Mouse (Mus musculus): ENCODE results near the gene Gm20388. TPM values are rescaled to one million over a fixed set of nuclear protein-coding genes. Genes with fewer than 3 reads are reported as not detected.
A peak's percentile ranks its signal among the peaks of the same experiment; 100 is the strongest.

The Gm20388 gene
- polyA plus RNA-seq, 1 experiment from 2014 or later = not detected

DNA sequence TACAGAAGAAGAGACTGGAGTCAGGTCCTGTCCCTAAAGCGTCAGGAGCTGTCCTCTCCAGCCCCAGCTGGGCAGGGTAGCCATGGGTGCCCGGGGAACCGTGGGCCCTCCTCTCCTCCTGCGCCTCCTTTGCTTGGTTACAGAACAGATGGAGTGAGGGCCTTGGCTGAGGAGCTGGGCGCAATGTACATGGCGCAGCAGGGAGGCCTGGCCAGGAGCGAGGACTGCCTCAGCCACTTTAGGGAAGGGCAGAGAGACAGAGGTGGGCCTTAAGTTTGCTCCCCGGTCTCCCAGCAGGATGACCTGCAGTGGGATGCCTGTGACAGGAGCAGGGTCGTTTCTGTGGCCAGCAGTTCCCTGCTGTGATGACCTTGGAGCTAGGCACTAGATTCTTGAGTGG is 381.0 kb downstream of the Gm20388 start:
- ATAC-seq (ENCODE audit: low read depth) = no peak
- no peaks in the 10 kb centered on the region for H3K36me3 ChIP-seq (ENCODE audit: control insufficient read depth, insufficient read depth, low read length)
- H3K4me1 ChIP-seq (replicated peaks; ENCODE audit: control insufficient read depth, insufficient read depth, low read length) = peaks cover 58% of the 10 kb centered on the region
- no peaks in the 10 kb centered on the region for H3K9me3 ChIP-seq (ENCODE audit: control insufficient read depth, low read length)
- no peak overlapping the region for H3K4me3 ChIP-seq (ENCODE audit: low read length)
- H3K9ac ChIP-seq (ENCODE audit: low read length) = no peak overlapping the region
- WGBS = 77% methylated on average over 9 of the region's 9 CpGs
- no peak overlapping the region for H3K4me2 ChIP-seq (ENCODE audit: low read depth, low read length)
- no peaks in the 10 kb centered on the region for H3K27me3 ChIP-seq (ENCODE audit: control insufficient read depth, insufficient read depth, low read depth, low read length)
- H3K27ac ChIP-seq (ENCODE audit: low read length) = no peak overlapping the region

DNA sequence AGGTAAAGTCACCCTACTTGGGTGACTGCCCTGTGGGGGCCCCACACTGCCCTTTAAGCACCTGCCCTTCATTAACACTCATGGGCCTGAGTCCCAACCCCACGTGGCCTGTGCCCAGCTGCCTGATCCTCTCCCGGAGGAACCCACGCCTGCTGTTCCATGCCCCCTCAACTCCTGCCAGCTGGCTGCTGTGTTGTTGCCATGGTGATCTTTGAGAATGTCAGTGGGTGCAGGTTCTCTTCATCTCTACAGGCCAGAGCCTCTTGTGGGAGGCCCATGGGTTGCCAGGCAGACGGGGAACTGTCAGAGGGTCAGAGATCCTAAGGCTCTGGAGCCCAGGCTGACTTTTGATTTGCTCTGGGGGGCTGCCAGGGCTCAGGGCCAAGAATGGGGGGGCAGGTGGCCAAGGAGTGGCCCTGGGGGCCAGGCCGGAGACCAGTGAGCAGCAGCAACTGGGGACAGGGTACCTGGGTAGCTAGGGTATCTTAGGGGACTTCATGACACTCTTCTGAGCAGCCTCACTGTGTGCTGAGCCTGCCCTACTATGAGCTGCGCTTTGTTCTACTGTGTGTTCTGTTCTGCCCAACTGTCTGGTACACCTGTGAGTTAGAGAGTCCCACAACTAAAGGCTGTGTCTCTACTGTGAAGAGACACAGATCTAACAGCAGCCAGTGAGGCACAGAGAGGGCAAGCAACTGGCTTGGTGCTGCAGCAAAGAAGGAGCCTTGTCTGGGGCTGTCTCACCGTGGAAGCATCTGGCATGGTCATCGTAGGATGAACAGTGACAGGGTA is 381.9 kb downstream of the Gm20388 start:
- H3K4me2 ChIP-seq (ENCODE audit: low read depth, low read length) = no peak overlapping the region
- peaks cover 63% of the 10 kb centered on the region for H3K4me1 ChIP-seq (replicated peaks; ENCODE audit: control insufficient read depth, insufficient read depth, low read length)
- no peak overlapping the region for H3K4me3 ChIP-seq (ENCODE audit: low read length)
- peak; percentile 21; the same call in 1 of the 2 replicates for ATAC-seq (ENCODE audit: low read depth)
- no peaks in the 10 kb centered on the region for H3K27me3 ChIP-seq (ENCODE audit: control insufficient read depth, insufficient read depth, low read depth, low read length)
- H3K9ac ChIP-seq (ENCODE audit: low read length) = no peak overlapping the region; the same call in 1 of the 2 replicates
- no peaks in the 10 kb centered on the region for H3K9me3 ChIP-seq (ENCODE audit: control insufficient read depth, low read length)
- 54% methylated on average over 8 of the region's 8 CpGs for WGBS
- H3K36me3 ChIP-seq (ENCODE audit: control insufficient read depth, insufficient read depth, low read length) = no peaks in the 10 kb centered on the region
- no peak overlapping the region for H3K27ac ChIP-seq (ENCODE audit: low read length)

DNA sequence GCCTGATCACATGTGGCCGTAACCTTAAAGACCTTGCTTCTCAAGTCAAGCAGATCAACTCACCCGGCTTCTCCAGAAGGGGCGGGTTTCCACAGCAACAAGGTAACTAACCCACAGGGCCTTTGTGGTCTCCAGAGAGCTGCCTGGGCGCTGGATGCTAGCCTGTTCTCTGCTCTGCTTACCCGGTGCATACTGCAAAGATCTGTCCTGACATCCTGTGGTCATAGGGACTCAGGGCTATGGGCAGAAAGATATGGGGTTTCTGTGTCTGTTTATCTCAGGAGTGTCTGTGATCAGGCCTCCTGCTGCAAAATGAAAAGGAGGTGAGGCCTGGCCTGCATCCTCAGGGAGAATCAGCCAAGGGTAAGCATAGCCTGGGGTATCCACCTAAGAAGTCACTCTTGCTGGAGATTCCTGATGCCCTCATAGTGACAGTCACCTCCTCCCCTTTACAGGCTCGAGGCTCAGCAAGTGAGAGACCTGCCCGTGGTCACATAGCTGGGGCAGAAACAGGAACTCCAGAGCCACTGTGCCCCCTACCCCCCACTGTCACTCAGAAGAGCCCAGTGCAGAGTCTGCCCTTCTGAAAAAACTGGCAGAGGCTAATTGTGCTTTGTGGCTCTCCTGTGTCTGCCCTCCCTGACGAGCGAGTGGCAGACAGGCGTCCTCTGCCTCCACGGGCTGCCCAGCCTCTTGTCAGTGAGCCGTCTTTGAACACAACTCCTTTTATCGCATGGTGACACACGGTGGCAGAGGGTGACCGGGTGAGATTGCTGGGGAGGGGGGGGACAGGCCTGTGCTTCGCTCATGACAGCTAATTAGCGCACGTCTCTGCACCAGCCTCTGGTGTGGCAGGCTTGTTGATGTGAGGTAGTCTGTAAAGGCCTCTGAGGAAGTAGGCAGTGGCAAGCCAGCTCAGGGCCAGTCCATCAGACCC is 383.0 kb downstream of the Gm20388 start:
- peak overlapping the region; percentile 19 for H3K9ac ChIP-seq (ENCODE audit: low read length)
- no peak overlapping the region for H3K27ac ChIP-seq (ENCODE audit: low read length)
- no peaks in the 10 kb centered on the region for H3K9me3 ChIP-seq (ENCODE audit: control insufficient read depth, low read length)
- WGBS = 56% methylated on average over 18 of the region's 18 CpGs
- no peak for ATAC-seq (ENCODE audit: low read depth)
- H3K4me2 ChIP-seq (ENCODE audit: low read depth, low read length) = no peak overlapping the region
- H3K36me3 ChIP-seq (ENCODE audit: control insufficient read depth, insufficient read depth, low read length) = no peaks in the 10 kb centered on the region
- H3K4me3 ChIP-seq (ENCODE audit: low read length) = no peak overlapping the region
- H3K4me1 ChIP-seq (replicated peaks; ENCODE audit: control insufficient read depth, insufficient read depth, low read length) = peaks cover 67% of the 10 kb centered on the region
- no peaks in the 10 kb centered on the region for H3K27me3 ChIP-seq (ENCODE audit: control insufficient read depth, insufficient read depth, low read depth, low read length)

DNA sequence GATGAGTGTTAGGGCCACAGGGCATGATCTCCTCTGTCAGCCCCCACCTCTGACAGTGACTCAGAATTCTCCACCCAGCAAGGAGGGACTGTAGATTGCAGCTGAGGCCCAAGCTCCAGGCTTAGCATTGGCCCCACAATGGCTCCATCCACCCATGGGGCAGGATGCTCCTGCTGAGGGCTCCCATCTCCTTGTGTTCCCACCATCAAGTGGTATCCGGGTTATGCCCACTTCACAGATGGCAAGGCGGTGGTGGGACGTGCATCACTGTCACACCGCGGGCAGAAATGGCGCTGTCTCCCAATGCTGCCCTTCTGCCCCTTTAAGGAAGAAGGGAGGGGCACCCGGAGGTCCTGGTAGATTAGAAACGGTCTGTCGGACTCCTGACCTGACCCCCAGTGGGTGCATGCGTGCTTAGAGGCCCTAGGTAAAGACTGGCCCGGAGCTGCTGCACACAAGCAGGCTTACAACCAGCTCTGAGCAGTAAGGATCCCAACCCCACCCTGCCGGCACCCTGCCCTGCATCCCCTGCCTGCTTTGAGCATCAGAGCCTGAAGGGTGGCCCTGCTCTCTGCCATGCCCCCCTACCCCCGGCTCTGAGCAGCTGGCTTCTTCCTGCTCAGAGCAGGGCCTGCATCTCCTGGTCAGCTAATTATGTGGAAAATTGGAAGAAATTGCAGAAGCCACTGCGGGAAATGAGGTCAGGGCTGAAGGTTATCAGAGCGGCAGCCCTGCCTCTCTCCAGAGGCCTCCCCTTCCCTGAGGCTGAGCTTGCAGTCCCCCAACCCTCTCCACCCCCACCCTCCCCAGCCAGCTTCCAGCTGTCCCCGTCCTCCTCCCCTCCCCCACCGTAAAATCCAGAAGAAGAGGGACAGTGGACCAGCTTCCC is 384.6 kb downstream of the Gm20388 start:
- H3K27me3 ChIP-seq (ENCODE audit: control insufficient read depth, insufficient read depth, low read depth, low read length) = no peaks in the 10 kb centered on the region
- no peak overlapping the region for H3K27ac ChIP-seq (ENCODE audit: low read length)
- ATAC-seq (ENCODE audit: low read depth) = peak; percentile 18; the same call in 1 of the 2 replicates
- no peak overlapping the region for H3K4me2 ChIP-seq (ENCODE audit: low read depth, low read length)
- H3K4me3 ChIP-seq (ENCODE audit: low read length) = no peak overlapping the region
- H3K36me3 ChIP-seq (ENCODE audit: control insufficient read depth, insufficient read depth, low read length) = no peaks in the 10 kb centered on the region
- peaks cover 57% of the 10 kb centered on the region for H3K4me1 ChIP-seq (replicated peaks; ENCODE audit: control insufficient read depth, insufficient read depth, low read length)
- 37% methylated on average over 15 of the region's 17 CpGs for WGBS
- peak overlapping the region; percentile 15 for H3K9ac ChIP-seq (ENCODE audit: low read length)
- H3K9me3 ChIP-seq (ENCODE audit: control insufficient read depth, low read length) = no peaks in the 10 kb centered on the region

DNA sequence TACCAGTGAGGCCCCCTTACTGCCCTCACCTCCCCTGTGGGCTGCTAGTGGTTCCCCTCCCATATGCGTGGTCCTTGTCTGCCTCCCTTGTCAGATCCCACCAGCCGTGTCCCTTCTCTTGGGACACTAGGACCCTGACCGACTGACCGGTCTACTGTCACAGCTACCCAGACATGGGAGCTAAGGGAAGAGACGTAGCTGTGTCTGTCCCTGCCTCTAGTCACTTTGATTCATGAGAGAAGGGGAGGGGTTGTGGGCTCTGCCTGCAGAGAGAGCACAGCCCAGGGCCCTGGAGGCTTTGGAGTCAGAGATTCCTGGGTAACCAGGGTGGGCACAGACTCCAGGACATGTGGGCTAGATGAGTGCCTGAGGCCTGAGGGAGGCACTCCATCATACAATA is 386.4 kb downstream of the Gm20388 start:
- Histone ChIP-seq H3K4me2 (ENCODE audit: low read depth, low read length) (no peak overlapping the region), H3K4me3 (ENCODE audit: low read length) (no peak overlapping the region), H3K4me1 (replicated peaks; ENCODE audit: control insufficient read depth, insufficient read depth, low read length) (peaks cover 56% of the 10 kb centered on the region), H3K27ac (ENCODE audit: low read length) (no peak overlapping the region), H3K9ac (ENCODE audit: low read length) (0 out of 2 replicates have a peak overlapping the region, but pooled peaks have one; percentile 13), H3K36me3 (ENCODE audit: control insufficient read depth, insufficient read depth, low read length) (no peaks in the 10 kb centered on the region), H3K27me3 (ENCODE audit: control insufficient read depth, insufficient read depth, low read depth, low read length) (no peaks in the 10 kb centered on the region), H3K9me3 (ENCODE audit: control insufficient read depth, low read length) (no peaks in the 10 kb centered on the region)
- ATAC-seq (ENCODE audit: low read depth) = no peak
- WGBS = 48% methylated on average over 5 of the region's 5 CpGs

DNA sequence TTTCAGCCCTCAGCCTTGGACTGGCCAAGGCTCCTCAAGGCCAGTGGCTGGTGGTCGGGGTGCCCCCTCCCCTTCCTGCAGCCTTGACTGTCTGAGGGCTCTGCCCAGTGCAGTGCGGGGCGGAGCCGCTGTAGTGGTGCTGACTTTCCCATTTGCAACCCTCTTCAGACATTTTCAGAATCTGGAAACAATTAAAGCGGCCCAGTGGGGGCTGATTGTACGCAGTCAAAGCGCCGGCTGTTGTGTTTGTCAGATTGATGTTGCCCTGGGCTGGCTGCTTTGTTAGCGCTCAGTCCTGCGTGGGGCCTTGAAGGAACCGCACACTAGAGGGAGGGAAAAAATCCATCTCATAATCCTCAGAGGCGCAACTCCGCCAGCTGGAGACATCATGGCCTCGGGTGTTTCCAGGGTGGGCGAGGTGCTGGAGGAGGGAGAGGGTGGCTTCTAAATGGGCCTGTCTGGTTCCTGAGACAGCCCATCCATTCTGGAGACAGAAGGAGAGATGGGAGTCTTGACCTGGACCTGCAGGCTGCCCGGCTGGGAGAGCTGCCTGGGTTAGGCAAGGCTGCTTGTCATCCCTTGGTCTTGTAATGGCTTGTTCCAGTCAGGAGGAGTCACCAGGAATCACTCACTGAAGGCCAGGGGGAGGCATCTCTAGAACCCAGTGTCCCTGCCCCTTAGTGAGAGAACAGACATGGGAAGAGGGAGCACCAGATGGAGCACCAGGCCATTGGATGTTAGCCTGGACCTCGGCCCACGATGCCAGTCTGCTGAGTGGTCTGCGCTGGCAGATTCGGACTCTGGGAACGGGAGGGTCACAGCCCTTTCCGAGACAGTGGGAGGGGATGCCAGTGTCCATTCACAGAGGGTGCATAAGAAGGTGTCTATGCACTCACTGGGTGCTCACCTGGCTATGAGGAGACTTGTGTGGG is 388.2 kb downstream of the Gm20388 start:
- Histone ChIP-seq H3K4me2 (ENCODE audit: low read depth, low read length) (no peak overlapping the region), H3K27ac (ENCODE audit: low read length) (peak overlapping the region; percentile 27; the same call in 1 of the 2 replicates), H3K4me1 (replicated peaks; ENCODE audit: control insufficient read depth, insufficient read depth, low read length) (peaks cover 42% of the 10 kb centered on the region), H3K4me3 (ENCODE audit: low read length) (no peak overlapping the region), H3K9ac (ENCODE audit: low read length) (0 out of 2 replicates have a peak overlapping the region, but pooled peaks have one; percentile 26), H3K36me3 (ENCODE audit: control insufficient read depth, insufficient read depth, low read length) (no peaks in the 10 kb centered on the region), H3K27me3 (ENCODE audit: control insufficient read depth, insufficient read depth, low read depth, low read length) (no peaks in the 10 kb centered on the region), H3K9me3 (ENCODE audit: control insufficient read depth, low read length) (no peaks in the 10 kb centered on the region)
- WGBS = 52% methylated on average over 22 of the region's 22 CpGs
- peak; percentile 4; the same call in 1 of the 2 replicates for ATAC-seq (ENCODE audit: low read depth)

DNA sequence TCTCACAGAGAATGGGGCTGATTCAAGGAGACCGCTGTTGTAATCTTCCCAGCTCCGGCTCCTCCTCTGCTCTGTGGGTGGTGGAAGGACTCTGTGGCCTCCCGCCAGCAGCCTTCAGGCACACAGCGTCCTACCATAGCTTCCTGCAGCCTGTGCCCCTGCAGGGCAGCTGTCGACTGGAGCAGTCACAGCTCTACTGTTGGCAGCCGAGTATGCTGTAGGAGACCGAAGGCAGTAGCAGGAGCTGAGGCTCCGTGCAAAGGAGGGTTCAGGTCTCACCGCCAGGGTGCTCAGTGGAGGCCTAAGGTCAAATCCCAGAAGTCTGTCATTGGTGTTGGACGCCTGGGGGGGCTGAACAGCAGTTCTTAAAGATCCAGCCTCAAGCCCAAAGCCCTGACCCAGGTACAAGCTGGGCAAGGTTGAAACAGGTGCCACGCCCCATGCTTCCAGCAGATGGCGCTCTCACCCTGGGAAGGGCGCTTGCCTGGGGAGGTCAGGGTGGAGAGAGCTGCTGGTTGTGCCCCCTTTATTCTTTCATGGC is 390.0 kb downstream of the Gm20388 start:
- Histone ChIP-seq H3K4me1 (replicated peaks; ENCODE audit: control insufficient read depth, insufficient read depth, low read length) (peaks cover 38% of the 10 kb centered on the region), H3K27ac (ENCODE audit: low read length) (peak overlapping the region; percentile 55; the same call in 1 of the 2 replicates), H3K9me3 (ENCODE audit: control insufficient read depth, low read length) (no peaks in the 10 kb centered on the region), H3K9ac (ENCODE audit: low read length) (peak overlapping the region; percentile 22; the same call in 1 of the 2 replicates), H3K4me2 (ENCODE audit: low read depth, low read length) (peak overlapping the region; percentile 16), H3K27me3 (ENCODE audit: control insufficient read depth, insufficient read depth, low read depth, low read length) (no peaks in the 10 kb centered on the region), H3K4me3 (ENCODE audit: low read length) (no peak overlapping the region), H3K36me3 (ENCODE audit: control insufficient read depth, insufficient read depth, low read length) (no peaks in the 10 kb centered on the region)
- whole genome bisulfite sequencing = 6% methylated on average over 13 of the region's 13 CpGs
- ATAC-seq (ENCODE audit: low read depth) = peak; percentile 91
